Mouse (Mus musculus): Measurements from ENCODE around the gene Runx2. TPM values are rescaled to one million over a fixed set of nuclear protein-coding genes. Genes with fewer than 3 reads are reported as not detected.

Runx2 gene
- polyA plus RNA-seq, 1 experiment: 9.8 TPM

GRCm38 (mm10) chr17:44506524-44506923, 308.1 kb downstream of the Runx2 start:
- TF ChIP-seq POLR2A (IDR thresholded peaks at IDR 0.05; ENCODE audit: low read depth, low read length): no peak
- TF ChIP-seq CTCF (IDR thresholded peaks at IDR 0.05; ENCODE audit: extremely low read depth, insufficient read length, insufficient replicate concordance, low read depth, low read length): no peak
- WGBS: 83% methylated on average over 3 of the region's 3 CpGs
- Histone ChIP-seq H3K27ac (ENCODE audit: insufficient read depth, low read depth, low read length) (no peak overlapping the region), H3K4me3 (ENCODE audit: low read depth, low read length) (no peak overlapping the region), H3K27me3 (ENCODE audit: control insufficient read depth, insufficient read depth, low read length) (no peaks in the 10 kb centered on the region), H3K36me3 (ENCODE audit: control insufficient read depth, insufficient read depth, low read length) (no peaks in the 10 kb centered on the region), H3K4me1 (ENCODE audit: control insufficient read depth, insufficient read depth, insufficient read length, low read length) (no peaks in the 10 kb centered on the region)

GRCm38 (mm10) chr17:44504794-44505317, 309.7 kb downstream of the Runx2 start:
- no peaks in the 10 kb centered on the region for H3K36me3 ChIP-seq (ENCODE audit: control insufficient read depth, insufficient read depth, low read length)
- WGBS: 89% methylated on average over 10 of the region's 10 CpGs
- no peaks in the 10 kb centered on the region for H3K27me3 ChIP-seq (ENCODE audit: control insufficient read depth, insufficient read depth, low read length)
- no peaks in the 10 kb centered on the region for H3K4me1 ChIP-seq (ENCODE audit: control insufficient read depth, insufficient read depth, insufficient read length, low read length)
- no peak for TF ChIP-seq POLR2A (IDR thresholded peaks at IDR 0.05; ENCODE audit: low read depth, low read length)
- TF ChIP-seq CTCF (IDR thresholded peaks at IDR 0.05; ENCODE audit: extremely low read depth, insufficient read length, insufficient replicate concordance, low read depth, low read length): no peak
- no peak overlapping the region for H3K4me3 ChIP-seq (ENCODE audit: low read depth, low read length)
- H3K27ac ChIP-seq (ENCODE audit: insufficient read depth, low read depth, low read length): no peak overlapping the region

- no peak overlapping the region for H3K27ac ChIP-seq (ENCODE audit: insufficient read depth, low read depth, low read length)
- no peak for TF ChIP-seq POLR2A (IDR thresholded peaks at IDR 0.05; ENCODE audit: low read depth, low read length)
- TF ChIP-seq CTCF (IDR thresholded peaks at IDR 0.05; ENCODE audit: extremely low read depth, insufficient read length, insufficient replicate concordance, low read depth, low read length): no peak
- WGBS: 82% methylated on average over 5 of the region's 5 CpGs
- H3K4me3 ChIP-seq (ENCODE audit: low read depth, low read length): no peak overlapping the region
- H3K27me3 ChIP-seq (ENCODE audit: control insufficient read depth, insufficient read depth, low read length): no peaks in the 10 kb centered on the region
- no peaks in the 10 kb centered on the region for H3K36me3 ChIP-seq (ENCODE audit: control insufficient read depth, insufficient read depth, low read length)
- no peaks in the 10 kb centered on the region for H3K4me1 ChIP-seq (ENCODE audit: control insufficient read depth, insufficient read depth, insufficient read length, low read length)
Measured at GRCm38 (mm10) chr17:44502176-44502575, 312.4 kb downstream of the Runx2 start.

- Histone ChIP-seq H3K4me3 (ENCODE audit: low read depth, low read length) (no peak overlapping the region), H3K27ac (ENCODE audit: insufficient read depth, low read depth, low read length) (no peak overlapping the region), H3K27me3 (ENCODE audit: control insufficient read depth, insufficient read depth, low read length) (no peaks in the 10 kb centered on the region), H3K36me3 (ENCODE audit: control insufficient read depth, insufficient read depth, low read length) (no peaks in the 10 kb centered on the region), H3K4me1 (ENCODE audit: control insufficient read depth, insufficient read depth, insufficient read length, low read length) (no peaks in the 10 kb centered on the region)
- TF ChIP-seq POLR2A (IDR thresholded peaks at IDR 0.05; ENCODE audit: low read depth, low read length) (no peak), CTCF (IDR thresholded peaks at IDR 0.05; ENCODE audit: extremely low read depth, insufficient read length, insufficient replicate concordance, low read depth, low read length) (no peak)
- 76% methylated on average over 11 of the region's 11 CpGs for WGBS
Measured at GRCm38 (mm10) chr17:44500306-44500899, 314.2 kb downstream of the Runx2 start.

- no peaks in the 10 kb centered on the region for H3K27me3 ChIP-seq (ENCODE audit: control insufficient read depth, insufficient read depth, low read length)
- WGBS: 42% methylated on average over 11 of the region's 11 CpGs
- H3K4me1 ChIP-seq (ENCODE audit: control insufficient read depth, insufficient read depth, insufficient read length, low read length): no peaks in the 10 kb centered on the region; the same call in 1 of the 2 replicates
- TF ChIP-seq POLR2A (IDR thresholded peaks at IDR 0.05; ENCODE audit: low read depth, low read length) (no peak), CTCF (IDR thresholded peaks at IDR 0.05; ENCODE audit: extremely low read depth, insufficient read length, insufficient replicate concordance, low read depth, low read length) (no peak)
- H3K36me3 ChIP-seq (ENCODE audit: control insufficient read depth, insufficient read depth, low read length): no peaks in the 10 kb centered on the region
- no peak overlapping the region for H3K4me3 ChIP-seq (ENCODE audit: low read depth, low read length)
- no peak overlapping the region for H3K27ac ChIP-seq (ENCODE audit: insufficient read depth, low read depth, low read length)
Measured at GRCm38 (mm10) chr17:44490164-44490794, 324.3 kb downstream of the Runx2 start.

GRCm38 (mm10) chr17:44489346-44489745, 325.3 kb downstream of the Runx2 start:
- H3K4me1 ChIP-seq (ENCODE audit: control insufficient read depth, insufficient read depth, insufficient read length, low read length): no peaks in the 10 kb centered on the region; the same call in 1 of the 2 replicates
- no peaks in the 10 kb centered on the region for H3K27me3 ChIP-seq (ENCODE audit: control insufficient read depth, insufficient read depth, low read length)
- TF ChIP-seq CTCF (IDR thresholded peaks at IDR 0.05; ENCODE audit: extremely low read depth, insufficient read length, insufficient replicate concordance, low read depth, low read length) (no peak), POLR2A (IDR thresholded peaks at IDR 0.05; ENCODE audit: low read depth, low read length) (no peak)
- no peak overlapping the region for H3K4me3 ChIP-seq (ENCODE audit: low read depth, low read length)
- no peak overlapping the region for H3K27ac ChIP-seq (ENCODE audit: insufficient read depth, low read depth, low read length)
- 78% methylated on average over 6 of the region's 6 CpGs for WGBS
- no peaks in the 10 kb centered on the region for H3K36me3 ChIP-seq (ENCODE audit: control insufficient read depth, insufficient read depth, low read length)

- no peaks in the 10 kb centered on the region for H3K36me3 ChIP-seq (ENCODE audit: control insufficient read depth, insufficient read depth, low read length)
- H3K4me1 ChIP-seq (ENCODE audit: control insufficient read depth, insufficient read depth, insufficient read length, low read length): no peaks in the 10 kb centered on the region; the same call in 1 of the 2 replicates
- TF ChIP-seq POLR2A (IDR thresholded peaks at IDR 0.05; ENCODE audit: low read depth, low read length) (no peak), CTCF (IDR thresholded peaks at IDR 0.05; ENCODE audit: extremely low read depth, insufficient read length, insufficient replicate concordance, low read depth, low read length) (no peak)
- H3K27me3 ChIP-seq (ENCODE audit: control insufficient read depth, insufficient read depth, low read length): no peaks in the 10 kb centered on the region
- no peak overlapping the region for H3K27ac ChIP-seq (ENCODE audit: insufficient read depth, low read depth, low read length)
- WGBS: 81% methylated on average over 10 of the region's 10 CpGs
- no peak overlapping the region for H3K4me3 ChIP-seq (ENCODE audit: low read depth, low read length)
Measured at GRCm38 (mm10) chr17:44487514-44488244, 326.9 kb downstream of the Runx2 start.
